Mouse (Mus musculus) layer of hippocampus, postnatal 14 days (tissue): ENCODE results near the gene Gm5935. TPM values are rescaled to one million over a fixed set of nuclear protein-coding genes. Genes with fewer than 3 reads are reported as not detected.
"Not testable (repeated sequence)": the region's sequence is repeated elsewhere in the genome, so short reads cannot be mapped to it uniquely, and the experiment has no call there.

Source experiments
- DNase-seq, 2 experiments: peaks; one replicate each; pipeline ENCODE4 v3.0.0; 2021 to 2022; ENCODE audit warnings: low spot score in 2 of 2, mixed read lengths in 1 of 2
- long read RNA-seq, 2 experiments: library from polyadenylated mRNA; stranded (forward); transcript quantifications; one replicate each; pipeline ENCODE4 v2.0.0; 2021
- total RNA-seq, 2 experiments: library from RNA; stranded (reverse); gene quantifications; 2 replicates each; pipeline ENCODE4 v1.2.3; 2021

Gene Gm5935
- total RNA-seq, result not detected
- long read RNA-seq, experiment 1, result 0 reads
- long read RNA-seq, experiment 2, result 0 reads

- DNase-seq, result not testable (repeated sequence)
Observed at GRCm38 (mm10) chrX:24775064-24775463, at the start of gene Gm5935. Gene Gm5935, minus strand, starts transcription at chrX:24775164.

Other genes with a start within 250 kb of the Gm5935 start
- gene Gm4297, start 200.3 kb downstream of the Gm5935 start, total RNA-seq, result not detected